Mouse (Mus musculus) thymus, postnatal 0 days (tissue): Measurements from ENCODE around the gene Olfr1317. TPM values are rescaled to one million over a fixed set of nuclear protein-coding genes. Genes with fewer than 3 reads are reported as not detected.

Experiments used
- DNase-seq: peaks from one replicate; pipeline ENCODE4 v3.0.0-alpha.2; 2015; ENCODE audit warnings: low spot score
- polyA plus RNA-seq: library from polyadenylated mRNA; unstranded; fragments of >200 nt; fragmentation: Nextera tagmentation; extraction: Ambion mirVana; gene quantifications from 2 replicates; pipeline ENCODE4 v1.2.1, GENCODE M21; 2015

The Olfr1317 gene
- polyA plus RNA-seq = not detected in 2 replicates

- no peak for DNase-seq
Observed at GRCm38 (mm10) chr2:112140029-112140428, at the start of gene Olfr1317. Gene Olfr1317, plus strand, starts transcription at chr2:112140329.

DNA sequence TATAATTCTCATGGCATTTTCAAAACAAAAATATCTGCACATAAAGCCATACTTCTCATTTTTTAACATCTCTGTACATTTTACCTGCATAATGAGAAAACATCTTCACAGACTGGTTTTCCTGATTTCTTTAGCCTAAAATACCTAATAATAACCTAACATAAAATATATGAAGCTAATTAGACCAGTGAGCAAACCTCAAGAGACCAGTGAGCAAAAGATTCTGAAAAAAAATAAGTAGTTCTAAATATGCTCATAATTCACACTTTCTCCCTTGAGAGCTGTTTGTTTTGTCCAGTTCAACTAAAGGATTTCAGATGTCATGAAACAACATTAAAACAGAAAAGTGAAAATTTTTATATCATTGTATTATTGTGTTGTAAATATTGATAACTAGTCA, 43.4 kb upstream of the Olfr1317 start, which contains the start of gene Olfr1314:
Gene Olfr1314, minus strand, starts transcription at position 101 of the 400 bp plus-strand sequence.
- DNase-seq = no peak

DNA sequence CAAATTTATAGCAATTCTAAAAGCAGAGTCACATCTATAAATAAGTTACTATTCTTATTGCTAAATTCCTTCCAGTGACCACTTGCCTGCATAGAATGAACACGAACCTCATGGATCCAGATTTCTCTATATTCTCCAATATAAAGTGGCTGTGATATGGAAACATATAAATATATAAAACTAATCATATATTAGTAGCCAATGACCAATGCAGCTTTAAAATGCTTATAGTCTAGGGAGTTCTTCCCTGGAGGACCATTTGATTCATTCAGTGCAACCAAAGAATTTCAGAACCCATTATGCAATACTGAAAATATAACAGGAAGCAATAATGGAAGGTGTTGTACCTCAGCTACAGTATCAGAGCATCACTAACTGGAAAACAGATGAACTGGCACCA, 24.8 kb upstream of the Olfr1317 start, which contains the start of gene Olfr1315-ps1:
Gene Olfr1315-ps1, minus strand, starts transcription at position 101 of the 400 bp plus-strand sequence.
- no peak for DNase-seq

DNA sequence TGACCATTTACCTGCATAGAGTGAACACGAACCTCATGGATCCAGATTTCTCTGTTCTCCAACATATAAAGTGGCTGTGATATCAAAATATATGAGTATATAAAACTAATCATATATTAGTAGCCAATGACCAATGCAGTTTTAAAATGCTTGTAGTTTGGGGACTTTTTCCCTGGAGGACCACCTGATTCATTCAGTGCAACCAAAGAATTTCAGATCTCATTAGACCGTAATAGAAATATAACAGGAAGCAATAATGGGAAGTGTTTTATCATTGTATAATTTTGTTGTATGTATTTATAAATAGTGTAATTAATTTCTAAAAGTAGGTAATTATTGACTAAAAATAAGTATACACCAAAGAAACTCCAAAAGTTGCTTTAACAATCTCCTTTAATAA, 5.3 kb upstream of the Olfr1317 start, which contains the start of gene Olfr1316:
Gene Olfr1316, minus strand, starts transcription at position 101 of the 400 bp plus-strand sequence.
- no peak for DNase-seq

DNA sequence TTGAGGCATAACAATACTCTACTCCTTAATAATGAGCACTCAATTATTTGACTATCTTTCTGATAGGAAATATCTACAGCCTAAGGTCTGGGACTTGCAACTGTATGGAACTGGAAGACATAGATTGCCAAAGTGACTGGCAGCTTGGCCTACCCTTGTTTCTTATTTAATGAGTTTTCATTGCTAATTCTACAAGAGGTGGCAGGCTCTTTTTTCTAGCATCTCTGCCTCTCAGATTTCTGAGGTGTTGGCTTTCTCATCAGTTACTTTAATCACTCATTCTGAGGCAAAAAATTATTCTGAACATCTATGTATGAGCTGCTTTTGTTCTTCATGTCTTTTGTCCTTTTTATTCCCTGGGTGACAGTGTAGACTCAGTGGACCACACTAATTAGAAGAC, 13.8 kb downstream of the Olfr1317 start, which contains the start of gene Olfr1318:
Gene Olfr1318, plus strand, starts transcription at position 301 of the 400 bp plus-strand sequence.
- DNase-seq = no peak

Other genes with a start within 250 kb of the Olfr1317 start
- not detected in 2 replicates for gene Olfr1306, start 224.1 kb upstream of the Olfr1317 start, polyA plus RNA-seq
- gene Olfr1307, start 190.9 kb upstream of the Olfr1317 start, polyA plus RNA-seq = not detected in 2 replicates
- gene Olfr1308, start 175.4 kb upstream of the Olfr1317 start, polyA plus RNA-seq = not detected in 2 replicates
- gene Olfr1309, start 150.0 kb upstream of the Olfr1317 start, polyA plus RNA-seq = not detected in 2 replicates
- not detected in 2 replicates for gene Olfr1310, start 127.6 kb upstream of the Olfr1317 start, polyA plus RNA-seq
- not detected in 2 replicates for gene Olfr1311, start 115.9 kb upstream of the Olfr1317 start, polyA plus RNA-seq
- gene Olfr1312, start 90.1 kb upstream of the Olfr1317 start, polyA plus RNA-seq = not detected in 2 replicates
- gene Olfr1313, start 62.5 kb upstream of the Olfr1317 start, polyA plus RNA-seq = not detected in 2 replicates
- not detected in 2 replicates for gene Olfr1314, start 43.5 kb upstream of the Olfr1317 start, polyA plus RNA-seq
- gene Olfr1315-ps1, start 24.9 kb upstream of the Olfr1317 start, polyA plus RNA-seq = not detected in 2 replicates
- not detected in 2 replicates for gene Olfr1316, start 5.4 kb upstream of the Olfr1317 start, polyA plus RNA-seq
- 0.09 TPM in 1 of 2 replicates, not detected in the other for gene Olfr1318, start 13.9 kb downstream of the Olfr1317 start, polyA plus RNA-seq
- gene Lpcat4, start 99.1 kb downstream of the Olfr1317 start, polyA plus RNA-seq = 8.1 and 11.4 TPM in 2 replicates
- 0.04 and 0.08 TPM in 2 replicates for gene Nutm1, start 119.0 kb downstream of the Olfr1317 start, polyA plus RNA-seq
- 283 and 333 TPM in 2 replicates for gene Nop10, start 121.6 kb downstream of the Olfr1317 start, polyA plus RNA-seq
- gene Slc12a6, start 125.5 kb downstream of the Olfr1317 start, polyA plus RNA-seq = 15.8 and 19.4 TPM in 2 replicates
- not detected in 2 replicates for gene Gm21985, start 126.0 kb downstream of the Olfr1317 start, polyA plus RNA-seq
- gene Emc4, start 227.7 kb downstream of the Olfr1317 start, polyA plus RNA-seq = 123 and 127 TPM in 2 replicates
- gene Katnbl1, start 238.9 kb downstream of the Olfr1317 start, polyA plus RNA-seq = 33.1 and 33.2 TPM in 2 replicates